Mouse (Mus musculus) mesoderm, embryonic 11.5 days (tissue): Measurements from ENCODE around the gene Prss32.

Experiments
- DNase-seq: peaks from one replicate; pipeline ENCODE4 v3.0.0-alpha.2; 2012; ENCODE audit warnings: low read depth, low spot score

Gene Prss32

GRCm38 (mm10) chr17:23843812-23844273 is at the start of gene Prss32, which contains the start of gene Prss41:
TSS of gene Prss32 (plus strand) at chr17:23843855.
TSS of gene Prss41 (minus strand) at chr17:23844172.
- peak; percentile 84 for DNase-seq

DNA sequence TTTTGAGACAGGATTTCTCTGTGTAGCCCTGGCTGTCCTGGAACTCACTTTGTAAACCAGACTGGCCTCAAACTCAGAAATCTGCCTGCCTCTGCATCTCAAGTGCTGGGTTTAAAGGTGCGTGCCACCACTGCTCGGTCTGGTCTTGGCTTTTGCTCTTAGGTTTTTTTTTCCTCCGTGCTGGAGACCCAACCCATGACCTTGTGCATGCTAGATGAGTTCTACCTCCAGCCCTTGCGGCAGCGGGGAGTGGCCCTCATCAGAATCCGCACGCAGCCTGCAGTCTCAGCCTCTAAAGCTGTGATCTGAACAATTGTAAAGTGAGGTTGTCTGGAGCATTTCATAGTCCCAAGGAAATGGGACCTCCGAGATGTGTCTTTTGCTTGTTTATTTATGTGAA is 48.3 kb upstream of the Prss32 start:
- no peak for DNase-seq

DNA sequence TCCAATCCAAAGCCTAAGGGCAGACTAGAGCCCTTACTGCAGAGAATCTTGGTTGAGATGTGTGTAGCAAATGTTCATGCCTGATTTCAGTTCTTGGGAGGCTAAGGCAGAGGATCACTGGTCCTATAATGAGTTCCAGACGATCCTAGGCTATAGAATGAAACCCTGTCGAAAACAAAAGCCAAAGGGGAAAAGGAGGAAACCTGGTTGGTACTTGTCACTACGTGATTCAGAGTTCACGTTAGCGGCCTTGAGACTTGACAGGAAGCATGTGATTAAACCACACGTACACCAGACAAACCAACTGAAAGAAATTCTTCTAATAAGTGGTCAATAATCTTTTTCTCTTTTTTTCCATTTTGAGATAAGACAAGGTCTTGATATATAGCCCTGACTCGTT is 46.3 kb upstream of the Prss32 start:
- DNase-seq, result no peak

DNA sequence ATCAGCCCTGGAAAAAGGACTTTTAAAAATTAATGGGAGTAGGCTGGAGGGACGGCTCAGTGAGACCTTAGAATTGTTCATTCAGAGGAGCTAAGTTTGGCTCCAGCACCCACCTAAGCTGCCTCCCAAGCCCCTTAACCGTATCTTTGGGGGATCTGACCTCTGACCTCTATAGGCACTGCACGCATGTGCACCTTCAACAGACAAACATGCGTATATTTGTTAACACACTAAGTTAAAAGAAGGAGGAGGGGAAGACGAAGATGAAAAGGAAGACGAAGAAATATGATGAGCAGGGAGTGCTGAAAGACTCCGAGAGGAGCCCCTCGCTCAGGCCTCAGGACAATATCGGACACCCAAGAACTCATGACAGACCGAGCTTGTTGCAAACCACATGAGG is 42.0 kb upstream of the Prss32 start:
- DNase-seq, result no peak

DNA sequence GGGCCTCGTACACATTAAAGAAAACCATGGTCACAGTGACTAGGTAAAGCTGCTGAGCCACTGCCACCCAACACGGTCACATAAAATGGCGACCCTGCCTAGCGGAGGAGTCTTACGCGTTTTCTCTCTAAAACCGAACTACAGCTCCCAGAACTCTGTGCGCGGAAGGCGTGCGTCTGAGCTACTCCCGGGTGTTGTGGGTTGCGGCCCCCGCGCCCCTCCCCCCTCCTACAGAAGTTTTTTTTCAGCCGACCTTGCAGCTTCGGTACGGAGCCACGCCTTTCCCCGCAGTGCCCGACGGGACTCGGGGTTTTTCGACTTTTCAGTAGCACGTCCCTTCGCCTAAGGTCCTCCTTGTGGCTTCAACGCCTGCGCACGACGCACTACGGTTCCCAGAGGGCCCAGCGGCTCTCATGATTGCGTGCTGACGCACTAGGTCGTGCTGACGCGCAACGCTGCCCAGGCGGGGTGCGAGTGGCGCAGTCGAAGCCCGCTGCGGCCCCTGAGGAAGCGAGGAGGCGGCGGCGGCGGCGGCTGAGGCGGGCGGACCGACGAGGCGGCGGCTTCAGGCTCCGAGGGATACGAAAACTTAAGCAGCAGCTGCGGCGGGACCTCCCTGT is 40.8 kb upstream of the Prss32 start:
- DNase-seq, result peak; percentile 99

GRCm38 (mm10) chr17:23803366-23804041 is 40.2 kb upstream of the Prss32 start:
- peak; percentile 93 for DNase-seq

GRCm38 (mm10) chr17:23804426-23805085 is 39.1 kb upstream of the Prss32 start:
- DNase-seq, result no peak

DNA sequence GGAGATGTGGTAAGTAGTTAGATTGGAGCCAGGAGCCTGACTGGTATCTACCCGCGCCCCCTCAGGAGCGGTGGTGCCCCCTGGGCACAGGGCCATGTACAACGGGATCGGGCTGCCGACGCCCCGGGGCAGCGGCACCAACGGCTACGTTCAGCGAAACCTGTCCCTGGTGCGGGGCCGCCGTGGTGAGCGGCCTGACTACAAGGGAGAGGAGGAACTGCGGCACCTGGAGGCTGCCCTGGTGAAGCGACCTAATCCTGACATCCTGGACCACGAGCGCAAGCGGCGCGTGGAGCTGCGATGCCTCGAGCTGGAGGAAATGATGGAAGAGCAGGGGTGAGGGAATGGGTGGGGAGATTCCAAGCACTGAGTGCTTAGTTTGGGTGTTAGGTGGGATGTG is 36.8 kb upstream of the Prss32 start:
- DNase-seq, result no peak

DNA sequence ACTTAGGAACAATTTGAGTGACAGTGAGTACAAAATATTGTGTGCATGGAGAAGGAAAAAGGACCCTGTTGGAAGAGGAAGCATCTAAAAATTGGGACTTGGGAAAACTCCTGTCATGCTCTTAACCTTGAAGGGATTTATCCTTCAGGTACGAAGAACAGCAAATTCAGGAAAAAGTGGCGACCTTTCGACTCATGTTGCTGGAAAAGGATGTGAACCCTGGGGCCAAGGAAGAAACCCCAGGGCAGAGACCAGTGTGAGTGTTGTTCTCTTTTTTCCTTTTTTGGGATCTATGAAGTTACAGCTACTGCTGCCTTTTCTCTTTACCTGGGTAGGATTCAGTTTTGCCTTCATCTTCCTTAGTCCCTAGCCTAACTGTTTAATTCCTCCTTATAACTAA is 35.7 kb upstream of the Prss32 start:
- DNase-seq, result no peak

DNA sequence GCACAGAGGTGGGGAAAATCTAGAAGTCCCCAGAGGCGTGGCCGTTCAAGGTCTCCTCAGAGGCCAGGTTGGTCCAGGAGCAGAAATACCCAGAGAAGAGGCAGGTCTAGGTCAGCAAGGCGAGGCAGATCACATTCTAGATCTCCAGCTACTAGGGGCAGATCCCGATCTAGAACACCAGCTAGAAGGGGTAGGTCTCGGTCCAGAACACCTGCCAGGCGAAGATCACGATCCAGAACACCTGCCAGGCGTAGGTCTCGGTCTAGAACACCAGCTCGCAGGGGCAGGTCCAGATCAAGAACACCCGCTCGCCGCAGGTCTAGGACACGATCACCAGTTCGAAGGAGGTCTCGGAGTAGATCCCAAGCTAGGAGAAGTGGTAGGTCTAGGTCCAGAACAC is 28.0 kb upstream of the Prss32 start:
- no peak for DNase-seq

- DNase-seq, result no peak
Measured at GRCm38 (mm10) chr17:23818579-23818978, 25.1 kb upstream of the Prss32 start.

DNA sequence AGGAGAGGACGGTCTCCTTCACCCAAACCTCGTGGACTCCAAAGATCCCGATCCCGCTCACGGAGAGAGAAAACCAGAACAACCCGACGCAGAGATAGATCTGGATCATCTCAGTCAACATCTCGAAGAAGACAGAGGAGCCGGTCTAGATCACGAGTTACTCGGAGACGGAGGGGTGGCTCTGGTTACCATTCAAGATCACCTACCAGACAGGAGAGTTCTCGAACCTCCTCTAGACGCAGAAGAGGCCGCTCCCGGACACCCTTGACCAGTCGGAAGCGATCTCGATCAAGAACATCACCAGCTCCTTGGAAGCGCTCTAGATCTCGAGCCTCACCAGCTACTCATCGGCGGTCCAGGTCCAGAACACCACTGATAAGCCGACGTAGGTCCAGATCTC is 24.4 kb upstream of the Prss32 start:
- no peak for DNase-seq

- no peak for DNase-seq
Measured at GRCm38 (mm10) chr17:23820731-23821130, 22.9 kb upstream of the Prss32 start.

GRCm38 (mm10) chr17:23822094-23822493 is 21.6 kb upstream of the Prss32 start:
- no peak for DNase-seq

DNA sequence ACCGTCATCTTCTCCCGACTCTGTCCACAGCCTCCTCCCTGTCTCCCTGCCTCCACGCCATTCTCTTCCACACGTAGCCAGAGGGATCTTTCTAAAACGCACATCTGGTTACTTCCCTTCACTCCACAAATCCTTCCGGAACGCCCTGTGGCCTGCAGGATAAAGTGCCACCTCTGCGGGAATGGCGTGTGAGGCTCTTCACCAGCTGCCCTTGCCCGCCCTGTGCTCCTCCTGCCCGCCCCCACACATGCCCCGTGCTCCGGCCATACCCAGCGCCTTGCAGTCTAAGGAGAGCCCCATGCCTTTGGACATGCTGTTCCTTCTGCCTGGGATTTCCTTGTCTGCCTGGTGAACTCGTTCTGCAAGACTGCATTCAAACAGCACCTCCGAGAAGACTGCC is 20.6 kb upstream of the Prss32 start:
- DNase-seq, result no peak

DNA sequence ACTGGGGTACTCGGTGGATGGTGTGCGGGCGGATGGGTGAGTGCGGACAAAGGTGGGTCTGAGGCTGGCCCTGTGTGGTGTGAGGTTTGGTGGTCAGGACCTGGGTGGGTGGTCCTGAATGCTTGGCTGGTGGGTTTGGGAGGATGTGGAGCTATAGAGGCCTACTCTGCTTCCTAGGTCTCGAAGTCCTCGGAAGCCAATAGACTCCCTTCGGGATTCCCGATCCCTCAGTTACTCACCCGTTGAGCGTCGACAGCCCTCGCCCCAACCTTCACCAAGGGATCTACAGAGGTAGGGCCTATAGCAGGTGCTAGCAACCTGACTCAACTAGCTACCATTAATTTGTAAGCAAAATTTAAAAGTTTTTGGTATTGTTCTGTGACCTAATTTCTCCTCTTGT is 20.0 kb upstream of the Prss32 start:
- no peak for DNase-seq

DNA sequence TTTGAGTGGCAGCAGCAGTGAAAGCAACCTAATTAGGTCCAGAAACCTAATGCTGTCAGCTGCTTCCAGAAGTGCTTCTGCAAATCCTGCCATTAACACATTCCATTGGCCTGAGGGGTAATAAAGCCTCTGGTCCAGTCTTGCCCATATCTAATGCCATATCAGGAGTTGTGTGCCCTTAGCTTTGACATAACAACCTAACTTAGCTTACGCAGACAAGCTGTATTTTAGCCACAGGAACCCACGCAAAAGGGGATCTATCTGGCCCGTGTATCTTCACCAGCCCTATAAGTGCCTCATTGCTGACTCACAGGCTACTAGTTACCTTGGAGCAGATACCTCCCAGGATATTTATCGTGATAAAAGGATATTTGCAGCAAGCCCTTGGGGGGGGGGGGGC is 18.1 kb upstream of the Prss32 start:
- DNase-seq, result no peak

- DNase-seq, result peak; percentile 65
Measured at GRCm38 (mm10) chr17:23828271-23829001, 15.2 kb upstream of the Prss32 start.

- peak; percentile 90 for DNase-seq
Measured at GRCm38 (mm10) chr17:23829064-23829619, 14.5 kb upstream of the Prss32 start, which contains the start of gene Elob. TSS of gene Elob (minus strand) at chr17:23829136.

DNA sequence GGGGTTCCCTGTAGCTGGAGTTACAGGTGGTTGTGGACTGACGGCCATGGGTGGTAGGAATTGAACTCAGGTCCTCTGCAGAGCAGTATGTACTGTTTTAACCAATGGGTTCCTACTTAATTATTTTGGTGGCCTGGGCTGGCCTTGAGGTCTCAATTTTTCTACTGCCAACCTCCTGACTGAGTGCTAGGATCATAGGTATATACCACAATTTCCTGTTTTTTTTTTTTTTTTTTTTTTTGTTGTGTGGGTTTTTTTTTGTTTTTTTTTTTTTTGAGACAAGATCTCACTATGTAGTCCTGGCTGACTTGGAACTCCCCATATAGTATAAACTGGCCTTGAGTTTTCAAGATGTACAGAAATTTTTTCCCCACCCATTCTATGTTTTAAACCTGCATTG is 12.5 kb upstream of the Prss32 start:
- no peak for DNase-seq

- no peak for DNase-seq
Measured at GRCm38 (mm10) chr17:23836006-23836575, 7.6 kb upstream of the Prss32 start, which contains the start of gene Prss33. TSS of gene Prss33 (minus strand) at chr17:23836056.
